Mouse (Mus musculus) left cerebral cortex, adult 2 months (tissue): Measurements from ENCODE around the gene Cacng6. TPM values are rescaled to one million over a fixed set of nuclear protein-coding genes. Genes with fewer than 3 reads are reported as not detected.
A peak's percentile ranks its signal among the peaks of the same experiment; 100 is the strongest.

ENCODE experiments used
- DNase-seq, 2 experiments: peaks; one replicate each; pipeline ENCODE4 v3.0.0; 2021 to 2022; ENCODE audit warnings: low spot score in 2 of 2, mixed read lengths in 1 of 2; ENCODE audit errors: extremely low spot score in 1 of 2
- H3K27ac ChIP-seq: fragments of 200-600 bp; 2 replicates; pipeline ENCODE4 v1.8.1; 2022
- H3K4me3 ChIP-seq: fragments of 200-600 bp; 2 replicates; pipeline ENCODE4 v1.8.1; 2022
- CTCF ChIP-seq: fragments of 200-600 bp; IDR thresholded peaks from 2 replicates; pipeline ENCODE4 v1.8.1; 2022; ENCODE audit warnings: antibody characterized with exemption, mild to moderate bottlenecking, moderate library complexity
- intact Hi-C: fragments of 180-260 bp; cut with DNase I; formaldehyde crosslinking; loops from one replicate; pipeline ENCODE4 v1.15.1; 2025
- total RNA-seq, 2 experiments: library from RNA; stranded (reverse); gene quantifications; 2 replicates each; pipeline ENCODE4 v1.2.3; 2021

Cacng6 gene
- total RNA-seq, 2 experiments from 2014 or later, result 1.2 TPM

GRCm38 (mm10) chr7:3422051-3422450 lies 1.9 kb upstream of the Cacng6 start:
- H3K27ac ChIP-seq, result no peak overlapping the region; the same call in 1 of the 2 replicates
- TF ChIP-seq CTCF, result no peak
- intact Hi-C loops, result no loop called here
- DNase-seq, result no peak
- no peak overlapping the region for H3K4me3 ChIP-seq

- intact Hi-C loops, result no loop called here
- H3K27ac ChIP-seq, result peak overlapping the region; percentile 5; the same call in 1 of the 2 replicates
- no peak for TF ChIP-seq CTCF
- H3K4me3 ChIP-seq, result peak overlapping the region; percentile 36
- DNase-seq, result peak in 1 of 2 experiments; percentile 28
Measured at GRCm38 (mm10) chr7:3423430-3423829, 565 bp upstream of the Cacng6 start.

- Histone ChIP-seq H3K4me3 (no peak overlapping the region), H3K27ac (no peak overlapping the region)
- TF ChIP-seq CTCF, result no peak
- no peak for DNase-seq
- intact Hi-C loops, result no loop called here
Measured at GRCm38 (mm10) chr7:3425141-3425540, 1.1 kb downstream of the Cacng6 start.

- no peak overlapping the region for H3K27ac ChIP-seq
- intact Hi-C loops, result no loop called here
- no peak for TF ChIP-seq CTCF
- no peak overlapping the region for H3K4me3 ChIP-seq
- no peak for DNase-seq
Measured at GRCm38 (mm10) chr7:3430161-3430560, 6.2 kb downstream of the Cacng6 start.

- Histone ChIP-seq H3K4me3 (no peak overlapping the region), H3K27ac (no peak overlapping the region)
- intact Hi-C loops, result no loop called here
- TF ChIP-seq CTCF, result no peak
- no peak for DNase-seq
Measured at GRCm38 (mm10) chr7:3432066-3432465, 8.1 kb downstream of the Cacng6 start.

GRCm38 (mm10) chr7:3437941-3438340 lies 13.9 kb downstream of the Cacng6 start:
- no peak overlapping the region for H3K4me3 ChIP-seq
- intact Hi-C loops, result no loop called here
- H3K27ac ChIP-seq, result no peak overlapping the region
- TF ChIP-seq CTCF, result no peak
- no peak for DNase-seq

- TF ChIP-seq CTCF, result peak; percentile 1; the same call in 1 of the 2 replicates
- no peak overlapping the region for H3K27ac ChIP-seq
- H3K4me3 ChIP-seq, result no peak overlapping the region
- no peak for DNase-seq
- intact Hi-C loops, result no loop called here
Measured at GRCm38 (mm10) chr7:3439984-3440383, 16.0 kb downstream of the Cacng6 start.

GRCm38 (mm10) chr7:3440526-3440925 lies 16.5 kb downstream of the Cacng6 start:
- H3K4me3 ChIP-seq, result no peak overlapping the region
- TF ChIP-seq CTCF, result no peak
- no peak for DNase-seq
- no peak overlapping the region for H3K27ac ChIP-seq
- intact Hi-C loops, result no loop called here

- no peak for TF ChIP-seq CTCF
- DNase-seq, result no peak
- H3K4me3 ChIP-seq, result no peak overlapping the region
- H3K27ac ChIP-seq, result no peak overlapping the region
- intact Hi-C loops, result no loop called here
Measured at GRCm38 (mm10) chr7:3442476-3443062, 18.6 kb downstream of the Cacng6 start.

GRCm38 (mm10) chr7:3444678-3445077 lies 20.7 kb downstream of the Cacng6 start:
- no peak for TF ChIP-seq CTCF
- Histone ChIP-seq H3K4me3 (no peak overlapping the region), H3K27ac (no peak overlapping the region)
- intact Hi-C loops, result no loop called here
- no peak for DNase-seq

- TF ChIP-seq CTCF, result no peak
- H3K4me3 ChIP-seq, result no peak overlapping the region
- DNase-seq, result no peak
- H3K27ac ChIP-seq, result no peak overlapping the region
- intact Hi-C loops, result no loop called here
Measured at GRCm38 (mm10) chr7:3446584-3446983, 22.6 kb downstream of the Cacng6 start.

GRCm38 (mm10) chr7:3447026-3447425 lies 23.0 kb downstream of the Cacng6 start:
- intact Hi-C loops, result no loop called here
- no peak overlapping the region for H3K4me3 ChIP-seq
- no peak for TF ChIP-seq CTCF
- no peak overlapping the region for H3K27ac ChIP-seq
- DNase-seq, result no peak

- peak; percentile 79 to 84 for DNase-seq
- peak; percentile 93 for TF ChIP-seq CTCF
- Histone ChIP-seq H3K4me3 (no peak overlapping the region), H3K27ac (no peak overlapping the region)
- intact Hi-C loops, result loop anchor here (1.0 kb wide), 2 partner anchors 119 to 227 kb away; no protein-coding TSS in a partner anchor
Measured at GRCm38 (mm10) chr7:3448737-3449454, 24.9 kb downstream of the Cacng6 start.
